Mouse (Mus musculus): ENCODE data around the gene Rnf34.

GRCm38 (mm10) chr5:122802706-122803105 is 47.1 kb upstream of the Rnf34 start:
- TF ChIP-seq MAX (IDR thresholded peaks at IDR 0.05; ENCODE audit: low read length) (no peak), TCF12 (IDR thresholded peaks at IDR 0.05; ENCODE audit: low read depth, low read length) (no peak), E2F4 (IDR thresholded peaks at IDR 0.05; ENCODE audit: insufficient replicate concordance, low read depth, low read length) (no peak), POLR2AphosphoS2 (IDR thresholded peaks at IDR 0.05; ENCODE audit: low read depth, low read length) (no peak), TBP (conservative IDR thresholded peaks at IDR 0.05; ENCODE audit: low read depth, low read length) (no peak), ETS1 (conservative IDR thresholded peaks at IDR 0.05; ENCODE audit: low read depth, low read length) (peak; percentile 32; the same call in 1 of the 2 replicates)
